Mouse (Mus musculus) cortical plate, adult 2 months (tissue): ENCODE measurements around the gene Phf2.

Experiments
- CTCF ChIP-seq: fragments of 200-500 bp; IDR thresholded peaks from 2 replicates; pipeline ENCODE4 v1.5.1; 2011; ENCODE audit warnings: mild to moderate bottlenecking, control low read depth, low read length; ENCODE audit not compliant: insufficient read depth; ENCODE audit errors: extremely low read depth
- POLR2A ChIP-seq: fragments of 200-500 bp; IDR thresholded peaks from 2 replicates; pipeline ENCODE4 v1.6.1; 2011; ENCODE audit warnings: mild to moderate bottlenecking, low read length, control low read depth; ENCODE audit not compliant: insufficient read depth; ENCODE audit errors: extremely low read depth

GRCm38 (mm10) chr13:48780345-48781010, 90.4 kb downstream of the Phf2 start:
- no peak for TF ChIP-seq POLR2A
- no peak for TF ChIP-seq CTCF
